Mouse (Mus musculus): Measurements from ENCODE around the gene Gm45716.

- TF ChIP-seq FLI1 (IDR thresholded peaks at IDR 0.05; ENCODE audit: low read length) (no peak), GATA1 (IDR thresholded peaks at IDR 0.05; ENCODE audit: borderline replicate concordance, low read length) (no peak)
Observed at GRCm38 (mm10) chr11:90220750-90221149, 33.3 kb downstream of the Gm45716 start.

Measured in megakaryocyte, embryonic 14.5 days (primary cell).